8 mouse cellular contexts compared by ENCODE assay signal in the genomic region with DNA sequence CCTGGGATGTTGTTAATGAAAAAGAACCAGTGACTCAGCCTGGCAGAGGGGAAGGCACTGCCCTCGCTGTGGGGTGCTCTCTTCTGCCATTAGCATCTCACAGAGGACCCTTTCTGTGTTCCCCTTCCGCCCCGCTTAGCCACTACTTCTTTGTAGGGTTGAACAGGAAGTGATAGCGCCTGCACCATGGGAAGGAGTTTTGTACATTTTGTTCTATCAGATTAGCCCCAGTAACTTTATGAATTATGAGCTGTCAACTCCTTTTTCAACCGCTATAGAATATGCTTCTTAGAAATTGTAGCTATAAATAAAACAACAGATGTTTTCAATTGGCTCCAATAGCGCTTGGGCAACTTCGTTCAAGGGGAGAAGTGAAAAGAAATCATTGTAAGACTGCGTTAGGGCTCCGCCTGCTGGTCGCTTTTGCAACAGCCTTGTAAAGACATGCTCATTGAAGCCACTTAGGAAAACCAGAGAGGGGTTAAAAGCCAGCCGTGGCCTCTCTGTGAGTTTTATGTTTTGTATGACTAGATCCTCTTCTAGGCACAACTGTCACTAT. TPM values are rescaled to one million over a fixed set of nuclear protein-coding genes. Genes with fewer than 3 reads are reported as not detected.
A peak's percentile ranks its signal among the peaks of the same experiment; 100 is the strongest.
DNase-seq lines count a peak whose midpoint lies in the region; ATAC-seq and TF ChIP-seq lines count a peak whose summit lies in the region.

No protein-coding gene starts in this region.

- DNase-seq in A20 (ENCODE audit: low read depth, low spot score): peak; percentile 87
- peak; percentile 82 to 85 for DNase-seq in adrenal gland, postnatal 36 days
- DNase-seq in heart, adult 18-20 months: peak; percentile 78 to 91
- peak; percentile 84 for DNase-seq in kidney, adult 18-20 months
- peak; percentile 96 for DNase-seq in limb, embryonic 14.5 days (ENCODE audit: low spot score)
- peak; percentile 65 to 74 for DNase-seq in spleen, postnatal 36 days (ENCODE audit: low spot score in 2 of 2)

- no peak for TF ChIP-seq POLR2A in limb, embryonic 14.5 days (IDR thresholded peaks at IDR 0.05; ENCODE audit: borderline replicate concordance, extremely low read depth, insufficient read depth, insufficient read length)

- no peaks in the 10 kb centered on the region for H3K36me3 ChIP-seq in embryonic facial prominence, embryonic 12.5 days
- no peaks in the 10 kb centered on the region for H3K36me3 ChIP-seq in limb, embryonic 14.5 days (ENCODE audit: control insufficient read depth, insufficient read depth, low read length)
- no peaks in the 10 kb centered on the region for H3K36me3 ChIP-seq in midbrain, embryonic 16.5 days (ENCODE audit: control insufficient read depth, insufficient read depth, low read length)

- 4% methylated on average over 11 of the region's 11 CpGs for WGBS in embryonic facial prominence, embryonic 12.5 days
- WGBS in limb, embryonic 14.5 days: 8% methylated on average over 11 of the region's 11 CpGs
- 11% methylated on average over 11 of the region's 11 CpGs for WGBS in midbrain, embryonic 16.5 days

- peaks cover 5% of the 10 kb centered on the region for H3K4me1 ChIP-seq in embryonic facial prominence, embryonic 12.5 days
- peaks cover 20% of the 10 kb centered on the region for H3K4me1 ChIP-seq in limb, embryonic 14.5 days (ENCODE audit: control insufficient read depth, insufficient read depth, low read length)
- H3K4me1 ChIP-seq in midbrain, embryonic 16.5 days (ENCODE audit: control insufficient read depth, insufficient read depth, low read length): peaks cover 3% of the 10 kb centered on the region

- H3K27me3 ChIP-seq in embryonic facial prominence, embryonic 12.5 days: no peaks in the 10 kb centered on the region
- H3K27me3 ChIP-seq in limb, embryonic 14.5 days (ENCODE audit: control insufficient read depth, insufficient read depth, low read length): no peaks in the 10 kb centered on the region
- no peaks in the 10 kb centered on the region for H3K27me3 ChIP-seq in midbrain, embryonic 16.5 days (ENCODE audit: control insufficient read depth, insufficient read depth, low read depth, low read length)

- H3K9ac ChIP-seq in embryonic facial prominence, embryonic 12.5 days: no peak overlapping the region
- H3K9ac ChIP-seq in limb, embryonic 14.5 days (ENCODE audit: low read depth, low read length, severe bottlenecking): no peak overlapping the region
- H3K9ac ChIP-seq in midbrain, embryonic 16.5 days (ENCODE audit: low read depth, low read length): no peak overlapping the region

- H3K4me2 ChIP-seq in embryonic facial prominence, embryonic 12.5 days (replicated peaks): peak overlapping the region; percentile 36
- H3K4me2 ChIP-seq in limb, embryonic 14.5 days (replicated peaks; ENCODE audit: low read depth, low read length, severe bottlenecking): peak overlapping the region; percentile 34
- peak overlapping the region; percentile 31; the same call in 1 of the 2 replicates for H3K4me2 ChIP-seq in midbrain, embryonic 16.5 days (ENCODE audit: low read length)

- no peak for ATAC-seq in embryonic facial prominence, embryonic 12.5 days (ENCODE audit: insufficient number of reproducible peaks, insufficient read depth, low FRiP score, low TSS enrichment)
- peak; percentile 69; the same call in 1 of the 2 replicates for ATAC-seq in limb, embryonic 14.5 days (ENCODE audit: low FRiP score, low read depth)
- ATAC-seq in midbrain, embryonic 16.5 days: peak; percentile 55

- H3K4me3 ChIP-seq in embryonic facial prominence, embryonic 12.5 days: no peak overlapping the region
- H3K4me3 ChIP-seq in limb, embryonic 14.5 days (replicated peaks; ENCODE audit: low read length): peak overlapping the region; percentile 17
- H3K4me3 ChIP-seq in midbrain, embryonic 16.5 days (ENCODE audit: low read depth, low read length): no peak overlapping the region

- H3K27ac ChIP-seq in embryonic facial prominence, embryonic 12.5 days: peak overlapping the region; percentile 57; the same call in 1 of the 2 replicates
- peak overlapping the region; percentile 27; the same call in 1 of the 2 replicates for H3K27ac ChIP-seq in limb, embryonic 14.5 days (replicated peaks; ENCODE audit: low read depth, low read length)
- H3K27ac ChIP-seq in midbrain, embryonic 16.5 days (ENCODE audit: low read length): no peak overlapping the region

- no peaks in the 10 kb centered on the region for H3K9me3 ChIP-seq in embryonic facial prominence, embryonic 12.5 days
- H3K9me3 ChIP-seq in limb, embryonic 14.5 days (ENCODE audit: control insufficient read depth, low read length): no peaks in the 10 kb centered on the region
- H3K9me3 ChIP-seq in midbrain, embryonic 16.5 days (replicated peaks; ENCODE audit: control insufficient read depth, low read length, poor library complexity, severe bottlenecking): no peaks in the 10 kb centered on the region

RNA-seq across cellular contexts. Expression of gene Pik3r1, which starts 48.6 kb away (rescaled TPM):
- 100 to 1,000 TPM in 1 of 2 experiments, 10 to 100 TPM in 1; 86.3 to 152 TPM for total RNA-seq in adrenal gland, postnatal 36 days (2021)
- polyA plus RNA-seq in embryonic facial prominence, embryonic 12.5 days (2016; fragmentation: Nextera tagmentation; extraction: Ambion mirVana): 36.1 and 36.5 TPM in 2 replicates
- total RNA-seq in heart, adult 18-20 months (2021): 100 to 1,000 TPM; 103 to 142 TPM
- 26.7 and 29.2 TPM in 2 replicates for polyA plus RNA-seq in limb, embryonic 14.5 days (2012; rRNA removed)
- 58.5 and 62.2 TPM in 2 replicates for polyA plus RNA-seq in limb, embryonic 14.5 days (2014; fragmentation: Nextera tagmentation; extraction: Ambion mirVana)
- polyA plus RNA-seq in midbrain, embryonic 16.5 days (2015; fragmentation: Nextera tagmentation; extraction: Ambion mirVana): 45.7 and 49.1 TPM in 2 replicates
